Mouse (Mus musculus): ENCODE measurements at regions not wholly inside any gene's neighbourhood (a gene's known extent, or its start where the extent isn't known, plus 50 kb on each side); places are given as distances from the start of the nearest gene placed in this dataset.

DNA sequence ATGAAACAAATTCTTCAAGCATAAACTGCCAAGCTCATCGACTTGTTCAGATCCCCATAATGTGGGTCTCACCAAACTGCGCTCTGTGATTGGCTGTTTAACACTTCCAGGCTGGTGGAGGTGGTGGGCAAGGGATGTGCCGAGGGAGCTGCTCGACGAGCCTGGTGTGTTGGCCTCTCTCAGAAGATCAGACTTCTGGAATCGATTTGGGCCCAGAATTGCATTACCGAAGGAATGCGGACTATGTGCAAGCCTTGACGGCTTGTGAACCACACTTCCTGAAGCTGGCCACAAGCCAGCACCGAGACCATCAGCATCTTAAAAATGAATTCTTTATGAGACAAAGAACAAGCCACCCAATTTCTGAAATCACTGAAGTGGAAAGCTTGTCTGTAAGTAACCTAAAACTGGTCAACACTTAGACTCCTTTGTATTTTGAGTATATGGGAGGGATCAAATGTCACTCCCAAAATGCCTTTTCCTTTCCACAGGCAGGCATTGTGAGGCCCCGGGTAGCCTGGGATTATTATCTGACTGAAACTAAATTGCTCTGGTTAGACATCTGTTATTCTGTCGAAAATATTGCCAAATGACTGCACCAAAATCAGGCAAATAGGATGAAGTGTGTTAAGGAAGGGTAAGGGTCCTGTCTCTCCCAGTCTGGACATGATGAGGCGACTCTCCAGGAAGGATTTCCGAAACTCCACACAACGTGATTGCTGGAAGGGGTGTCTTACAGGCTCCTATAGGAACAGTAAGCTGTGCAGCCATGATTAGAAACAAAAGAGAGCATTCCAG, 318.4 kb downstream of the Sorl1 start:
- Histone ChIP-seq H3K27ac (ENCODE audit: insufficient read depth, low read depth, low read length) (no peak overlapping the region), H3K4me1 (ENCODE audit: control insufficient read depth, insufficient read depth, low read length) (no peaks in the 10 kb centered on the region), H3K4me3 (ENCODE audit: insufficient read depth, low read length) (no peak overlapping the region)
- no peak for TF ChIP-seq POLR2A (IDR thresholded peaks at IDR 0.05; ENCODE audit: borderline replicate concordance, low read depth, low read length)
- TF ChIP-seq CTCF (IDR thresholded peaks at IDR 0.05; ENCODE audit: low read depth, low read length): no peak

DNA sequence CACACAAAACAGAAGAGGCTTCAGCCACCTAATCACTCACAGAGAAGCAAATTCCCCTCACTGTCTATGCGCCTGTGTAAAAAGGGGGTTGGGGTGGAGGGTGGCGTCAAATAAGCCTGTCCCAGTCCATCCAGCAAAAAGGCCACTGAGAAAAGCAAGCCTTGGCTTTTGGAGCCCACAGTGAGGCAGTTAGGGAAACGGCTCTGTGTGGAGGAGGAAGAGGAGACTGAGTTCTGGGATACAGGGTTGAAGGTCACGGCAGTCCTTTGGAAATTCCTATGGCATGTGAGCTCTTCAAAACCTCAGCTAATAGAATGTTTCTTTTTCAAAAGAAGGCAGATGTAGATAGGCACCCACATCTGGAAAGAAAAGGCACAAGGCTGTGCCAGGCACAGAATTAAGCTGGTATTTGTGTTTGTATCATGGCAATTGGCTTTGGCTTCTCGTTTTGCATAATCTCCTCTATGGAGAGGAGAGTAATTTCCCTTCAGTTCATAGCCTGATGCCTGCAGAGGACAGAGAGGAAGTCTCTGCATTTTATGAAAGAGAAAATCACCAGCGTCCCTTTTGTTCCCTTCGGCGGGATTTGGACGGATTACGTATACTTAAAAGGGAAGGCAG, 319.3 kb downstream of the Sorl1 start:
- TF ChIP-seq CTCF (IDR thresholded peaks at IDR 0.05; ENCODE audit: low read depth, low read length): no peak
- no peak for TF ChIP-seq POLR2A (IDR thresholded peaks at IDR 0.05; ENCODE audit: borderline replicate concordance, low read depth, low read length)
- Histone ChIP-seq H3K4me3 (ENCODE audit: insufficient read depth, low read length) (no peak overlapping the region), H3K4me1 (ENCODE audit: control insufficient read depth, insufficient read depth, low read length) (no peaks in the 10 kb centered on the region), H3K27ac (ENCODE audit: insufficient read depth, low read depth, low read length) (no peak overlapping the region)

DNA sequence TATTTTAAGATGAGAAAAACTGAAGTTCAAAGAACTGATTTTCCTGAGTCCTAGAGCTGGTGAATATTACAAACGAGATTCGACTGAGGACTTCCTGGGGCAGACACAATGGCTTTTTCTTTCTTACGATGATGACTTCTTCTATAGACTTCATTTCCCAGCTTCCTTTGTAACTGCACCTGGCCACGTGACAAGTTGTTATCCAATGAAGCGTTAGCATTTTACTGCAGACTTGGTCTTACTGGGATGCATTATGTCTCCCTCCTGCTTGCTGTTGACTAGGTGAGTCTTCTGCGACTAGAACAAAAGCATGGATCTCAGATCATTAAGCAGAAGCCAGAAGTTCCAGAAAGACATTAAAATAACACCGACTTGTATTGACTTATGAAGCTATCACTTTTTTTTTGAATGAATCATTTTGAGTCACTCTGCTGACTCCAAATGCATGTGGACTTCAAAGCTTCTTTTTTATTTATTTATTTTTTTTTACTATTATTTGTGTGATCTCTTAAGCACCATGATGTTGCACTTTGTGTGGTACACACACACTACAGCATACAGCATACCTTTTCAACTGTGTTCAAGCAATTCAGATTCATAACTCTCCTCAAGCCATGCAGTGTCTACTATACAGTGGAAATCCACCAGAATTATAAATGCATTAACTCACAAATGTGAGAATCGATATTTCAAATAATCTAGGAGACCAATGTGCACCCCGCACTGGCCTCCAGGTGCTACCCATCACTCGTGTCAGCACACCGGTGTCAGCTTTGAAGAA, 320.2 kb downstream of the Sorl1 start:
- H3K27ac ChIP-seq (ENCODE audit: insufficient read depth, low read depth, low read length): no peak overlapping the region
- TF ChIP-seq POLR2A (IDR thresholded peaks at IDR 0.05; ENCODE audit: borderline replicate concordance, low read depth, low read length) (no peak), CTCF (IDR thresholded peaks at IDR 0.05; ENCODE audit: low read depth, low read length) (no peak)
- H3K4me3 ChIP-seq (ENCODE audit: insufficient read depth, low read length): no peak overlapping the region
- H3K4me1 ChIP-seq (ENCODE audit: control insufficient read depth, insufficient read depth, low read length): no peaks in the 10 kb centered on the region

DNA sequence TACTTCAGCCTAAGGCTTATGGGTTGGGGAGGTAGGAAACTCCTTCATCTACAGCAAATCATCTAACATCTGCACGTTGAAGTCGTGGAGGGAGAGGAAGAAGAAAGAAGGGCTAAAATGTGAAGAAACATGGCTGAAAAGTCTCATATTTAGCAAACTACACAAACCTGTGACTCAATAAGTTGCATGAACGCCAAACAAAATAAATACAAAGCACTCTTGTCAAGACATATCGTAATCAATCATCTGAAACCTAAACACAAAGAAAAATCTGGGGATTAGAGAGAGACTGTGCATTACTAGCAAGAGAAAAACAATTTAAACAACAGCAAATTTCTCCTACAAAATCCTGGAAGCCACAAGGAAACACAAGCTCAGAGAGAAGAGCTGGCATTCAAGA, 322.7 kb downstream of the Sorl1 start:
- Histone ChIP-seq H3K4me3 (ENCODE audit: insufficient read depth, low read length) (no peak overlapping the region), H3K27ac (ENCODE audit: insufficient read depth, low read depth, low read length) (no peak overlapping the region), H3K4me1 (ENCODE audit: control insufficient read depth, insufficient read depth, low read length) (no peaks in the 10 kb centered on the region)
- TF ChIP-seq POLR2A (IDR thresholded peaks at IDR 0.05; ENCODE audit: borderline replicate concordance, low read depth, low read length): no peak
- no peak for TF ChIP-seq CTCF (IDR thresholded peaks at IDR 0.05; ENCODE audit: low read depth, low read length)

DNA sequence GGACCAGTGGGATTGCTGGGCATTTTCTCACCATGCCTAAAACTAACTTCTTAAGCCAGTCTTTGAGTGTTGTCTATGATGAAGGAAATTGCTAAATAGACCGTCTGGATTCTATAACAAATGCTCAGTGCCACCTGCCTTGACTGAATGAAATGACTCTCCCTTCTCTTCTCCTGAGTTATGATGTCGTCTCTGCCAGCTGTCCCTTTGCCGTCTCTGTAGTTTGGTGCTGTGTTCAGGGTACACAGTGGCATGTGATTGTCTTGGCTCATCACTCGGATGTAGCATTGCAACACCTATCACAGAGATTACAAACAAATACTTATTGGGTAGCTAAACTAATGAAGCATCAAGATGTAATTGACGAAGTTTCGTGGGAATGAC, 331.3 kb downstream of the Sorl1 start:
- no peak for TF ChIP-seq CTCF (IDR thresholded peaks at IDR 0.05; ENCODE audit: low read depth, low read length)
- no peak for TF ChIP-seq POLR2A (IDR thresholded peaks at IDR 0.05; ENCODE audit: borderline replicate concordance, low read depth, low read length)
- H3K4me3 ChIP-seq (ENCODE audit: insufficient read depth, low read length): no peak overlapping the region
- H3K27ac ChIP-seq (ENCODE audit: insufficient read depth, low read depth, low read length): no peak overlapping the region
- no peaks in the 10 kb centered on the region for H3K4me1 ChIP-seq (ENCODE audit: control insufficient read depth, insufficient read depth, low read length)

DNA sequence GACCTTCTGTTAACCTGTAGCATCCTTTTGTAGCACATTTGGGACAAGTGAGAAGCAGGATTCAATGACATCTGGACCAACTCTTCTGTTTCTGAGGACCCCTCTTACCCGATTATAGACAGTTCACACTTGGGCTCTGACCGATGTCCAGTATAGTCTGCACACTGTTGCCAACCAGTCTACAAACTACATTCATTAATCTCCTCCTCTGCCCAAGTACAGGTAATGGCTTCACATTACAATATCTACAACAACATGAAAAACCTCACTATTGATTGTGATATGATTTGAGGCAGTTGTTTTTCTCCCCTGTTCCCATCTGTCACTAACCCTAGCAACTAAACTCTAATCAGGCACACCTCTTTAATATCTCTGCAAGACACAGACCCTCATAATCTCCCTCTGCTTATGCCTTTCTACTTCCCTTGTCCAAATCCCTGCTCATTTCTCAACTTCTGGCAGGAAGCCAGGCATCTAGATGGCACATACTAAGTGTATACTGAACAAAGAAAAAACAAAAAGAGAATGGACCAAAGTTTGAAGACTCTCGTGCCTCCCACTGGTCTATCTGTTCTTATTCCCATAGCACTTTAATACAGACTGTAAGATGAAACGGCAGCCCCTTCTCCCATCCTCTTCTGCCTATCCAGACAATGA, 331.8 kb downstream of the Sorl1 start:
- H3K4me1 ChIP-seq (ENCODE audit: control insufficient read depth, insufficient read depth, low read length): no peaks in the 10 kb centered on the region
- H3K4me3 ChIP-seq (ENCODE audit: insufficient read depth, low read length): no peak overlapping the region
- TF ChIP-seq CTCF (IDR thresholded peaks at IDR 0.05; ENCODE audit: low read depth, low read length) (no peak), POLR2A (IDR thresholded peaks at IDR 0.05; ENCODE audit: borderline replicate concordance, low read depth, low read length) (no peak)
- no peak overlapping the region for H3K27ac ChIP-seq (ENCODE audit: insufficient read depth, low read depth, low read length)

DNA sequence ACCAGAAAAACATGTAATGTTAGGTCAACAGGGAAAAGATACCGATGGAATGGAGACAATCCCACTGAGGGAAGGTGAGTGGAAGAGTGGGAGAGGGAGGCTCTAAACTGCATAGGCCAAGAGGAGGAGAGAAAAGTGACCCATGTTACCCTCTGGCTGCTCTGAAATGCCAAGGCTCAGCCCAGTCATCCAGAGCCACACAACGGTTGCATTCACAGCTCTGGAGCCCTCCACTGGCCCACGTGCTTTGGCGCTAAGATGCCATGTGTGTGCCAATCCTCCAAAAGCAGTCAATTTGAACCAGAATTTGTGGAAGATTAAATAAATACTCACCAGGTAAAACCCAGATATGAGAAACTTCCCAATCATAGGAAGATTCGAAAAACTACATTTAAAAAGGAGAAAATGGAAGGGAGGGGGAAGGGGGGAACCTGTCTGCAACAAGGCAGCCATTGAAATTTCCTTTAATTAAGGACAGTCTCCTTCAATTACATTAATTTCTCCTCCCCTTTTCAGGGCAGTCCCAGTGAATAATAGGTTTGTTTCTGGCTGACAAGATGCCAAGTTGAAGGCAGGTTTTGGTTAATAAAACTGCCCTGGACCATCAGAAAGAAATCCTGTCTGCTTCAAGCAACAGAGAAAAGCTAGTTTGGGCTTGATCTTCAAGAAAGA, 332.5 kb downstream of the Sorl1 start:
- Histone ChIP-seq H3K4me3 (ENCODE audit: insufficient read depth, low read length) (no peak overlapping the region), H3K4me1 (ENCODE audit: control insufficient read depth, insufficient read depth, low read length) (no peaks in the 10 kb centered on the region), H3K27ac (ENCODE audit: insufficient read depth, low read depth, low read length) (no peak overlapping the region)
- TF ChIP-seq CTCF (IDR thresholded peaks at IDR 0.05; ENCODE audit: low read depth, low read length) (no peak), POLR2A (IDR thresholded peaks at IDR 0.05; ENCODE audit: borderline replicate concordance, low read depth, low read length) (no peak)

DNA sequence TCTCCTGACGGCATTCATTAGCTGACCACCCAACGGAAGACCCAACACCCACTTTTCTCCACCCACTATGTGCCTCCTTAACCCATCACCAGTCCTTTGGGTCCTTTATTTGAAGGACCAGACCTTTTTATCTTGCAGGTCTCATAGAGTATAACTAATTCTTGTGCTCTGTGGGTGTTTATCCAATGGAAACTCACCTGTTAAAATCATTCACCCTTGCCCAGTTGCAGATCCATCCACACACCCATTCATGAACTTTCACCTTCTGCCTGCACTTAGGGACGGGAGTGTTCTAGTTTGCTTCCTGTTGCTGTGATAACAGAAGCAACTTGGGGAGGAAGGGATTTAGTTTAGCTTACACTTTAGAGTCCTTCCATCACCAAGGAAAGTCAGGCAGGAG, 339.0 kb downstream of the Sorl1 start:
- TF ChIP-seq POLR2A (IDR thresholded peaks at IDR 0.05; ENCODE audit: borderline replicate concordance, low read depth, low read length) (no peak), CTCF (IDR thresholded peaks at IDR 0.05; ENCODE audit: low read depth, low read length) (no peak)

DNA sequence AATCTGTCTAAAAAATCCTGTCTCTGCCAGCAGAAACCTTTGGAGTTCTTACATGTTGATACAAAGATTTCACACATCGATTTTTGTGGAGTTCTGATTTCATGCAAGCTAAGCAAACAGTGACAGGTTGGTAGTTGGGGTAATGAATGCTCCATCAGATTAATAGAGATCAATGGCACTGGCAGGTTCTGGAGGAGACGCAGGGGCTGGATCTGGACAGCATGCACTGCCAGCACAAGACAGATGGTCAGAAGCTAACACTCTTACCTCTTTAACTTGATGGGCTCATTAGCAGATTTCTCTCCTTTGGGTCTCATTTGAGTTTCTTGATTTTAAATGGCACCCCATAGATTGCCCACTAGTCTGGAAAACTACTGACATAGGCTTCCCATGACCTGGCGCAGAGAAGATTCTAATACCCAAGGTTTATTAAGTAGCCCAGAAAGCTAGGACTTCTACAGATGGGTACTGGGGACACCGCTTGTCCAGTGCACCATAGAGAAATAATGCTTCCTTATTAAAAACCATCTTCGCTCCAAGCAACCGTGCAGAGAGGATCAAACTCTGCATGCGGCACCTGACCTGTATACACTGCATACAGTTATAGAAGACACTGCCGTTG, 351.7 kb downstream of the Sorl1 start:
- TF ChIP-seq POLR2A (IDR thresholded peaks at IDR 0.05; ENCODE audit: borderline replicate concordance, low read depth, low read length) (no peak), CTCF (IDR thresholded peaks at IDR 0.05; ENCODE audit: low read depth, low read length) (no peak)
- H3K27ac ChIP-seq (ENCODE audit: insufficient read depth, low read depth, low read length): no peak overlapping the region

More for the DNA sequence above, 339.0 kb downstream of the Sorl1 start:
- no peaks in the 10 kb centered on the region for H3K4me1 ChIP-seq (ENCODE audit: control insufficient read depth, insufficient read depth, low read length)
- no peak overlapping the region for H3K27ac ChIP-seq (ENCODE audit: insufficient read depth, low read depth, low read length)
- H3K4me3 ChIP-seq (ENCODE audit: insufficient read depth, low read length): no peak overlapping the region

More for the DNA sequence above, 351.7 kb downstream of the Sorl1 start:
- no peak overlapping the region for H3K4me3 ChIP-seq (ENCODE audit: insufficient read depth, low read length)
- H3K4me1 ChIP-seq (ENCODE audit: control insufficient read depth, insufficient read depth, low read length): no peaks in the 10 kb centered on the region
